8 mouse cellular contexts compared by ENCODE assay signal in the genomic region with DNA sequence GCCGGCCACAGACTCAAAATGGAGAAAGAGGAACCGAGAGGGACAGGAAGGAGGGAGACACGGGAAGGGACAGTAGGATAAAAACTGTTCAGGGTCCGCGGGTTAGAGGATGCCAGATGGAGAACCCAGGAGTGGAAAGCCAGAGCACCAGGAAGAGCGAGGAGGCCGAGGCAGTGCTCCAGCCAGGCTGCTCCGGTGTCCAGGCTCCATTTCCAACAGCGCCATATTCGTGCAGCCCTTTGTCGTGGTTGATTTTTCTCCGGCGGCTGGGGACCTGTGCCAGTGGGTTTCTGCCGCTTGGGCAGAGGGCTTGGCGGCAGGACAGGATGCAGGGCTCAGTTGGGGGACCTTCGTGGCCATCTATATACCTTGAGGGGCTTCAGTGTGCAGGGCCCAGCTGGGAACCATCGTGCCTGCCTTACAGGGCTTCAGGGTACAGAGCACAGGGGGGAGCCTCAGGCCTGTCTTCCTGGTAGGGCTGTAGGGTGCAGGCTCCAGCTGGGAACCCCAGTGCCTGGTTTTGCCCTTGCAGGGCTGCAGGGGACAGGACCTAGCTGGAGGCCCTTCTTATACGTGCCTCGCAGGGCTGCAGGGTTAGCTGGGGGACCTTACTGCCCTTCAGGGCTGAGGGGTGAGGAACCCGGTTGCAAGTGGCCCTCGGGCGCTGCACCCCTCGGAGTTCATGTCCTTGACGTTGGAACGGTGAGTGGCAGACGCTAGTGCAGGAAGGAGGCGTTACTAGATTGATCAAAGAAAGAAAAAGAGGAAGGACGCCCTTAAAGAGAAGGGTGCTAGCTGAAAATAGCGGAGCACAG.
A peak's percentile ranks its signal among the peaks of the same experiment; 100 is the strongest.
DNase-seq lines count a peak whose midpoint lies in the region; ATAC-seq and TF ChIP-seq lines count a peak whose summit lies in the region.

No protein-coding gene starts in this region.

- no peak overlapping the region for H3K27ac ChIP-seq in ES-E14 (ENCODE audit: insufficient read depth, low read depth, low read length, poor library complexity, severe bottlenecking)
- H3K27ac ChIP-seq in hindbrain, embryonic 12.5 days = no peak overlapping the region

- ATAC-seq in hindbrain, embryonic 12.5 days (ENCODE audit: low FRiP score) = peak; percentile 85

- peak overlapping the region; percentile 43 to 49; a peak in 3 of 4 replicates for H3K4me3 ChIP-seq in ES-E14 (ENCODE audit: insufficient read depth in 1 of 2, low read depth in 1 of 2, low read length in 2 of 2, poor library complexity in 1 of 2, severe bottlenecking in 1 of 2)
- H3K4me3 ChIP-seq in hindbrain, embryonic 12.5 days = peak overlapping the region; percentile 37

- H3K9ac ChIP-seq in ES-E14 (ENCODE audit: insufficient read depth, low read depth, low read length, poor library complexity, severe bottlenecking) = no peak overlapping the region
- H3K9ac ChIP-seq in hindbrain, embryonic 12.5 days = peak overlapping the region; percentile 57

- no peaks in the 10 kb centered on the region for H3K36me3 ChIP-seq in ES-E14 (ENCODE audit: control insufficient read depth, insufficient read depth, low read length, poor library complexity, severe bottlenecking)
- no peaks in the 10 kb centered on the region for H3K36me3 ChIP-seq in hindbrain, embryonic 12.5 days

- H3K4me1 ChIP-seq in ES-E14 (ENCODE audit: control insufficient read depth in 2 of 2, insufficient read depth in 2 of 2, low read length in 2 of 2, poor library complexity in 1 of 2) = no peaks in the 10 kb centered on the region
- peaks cover 19% of the 10 kb centered on the region for H3K4me1 ChIP-seq in hindbrain, embryonic 12.5 days

- H3K4me2 ChIP-seq in hindbrain, embryonic 12.5 days (replicated peaks) = peak overlapping the region; percentile 58

- H3K9me3 ChIP-seq in ES-E14 (ENCODE audit: control insufficient read depth, insufficient read depth, low read depth, low read length) = no peaks in the 10 kb centered on the region
- H3K9me3 ChIP-seq in hindbrain, embryonic 12.5 days (replicated peaks) = no peaks in the 10 kb centered on the region

- in situ Hi-C loops in ES-E14 (cut with MboI; ENCODE audit: low sequenced_read_pairs in 2 of 2, unreplicated experiment in 2 of 2) = loop anchor here in 1 of 2 experiments (5.0 kb wide), 2 partner anchors 84 to 566 kb away; partner anchors contain the start of gene Spag6

- DNase-seq in ES-E14 (ENCODE audit: low read depth, low spot score) = no peak
- DNase-seq in cerebellum, adult 9-10 months = peak; percentile 66
- peak; percentile 10 to 15 for DNase-seq in frontal cortex, postnatal 14 days (ENCODE audit: low spot score in 2 of 2)
- DNase-seq in layer of hippocampus, adult 9-11 months = peak; percentile 45
- peak; percentile 31 for DNase-seq in lung, postnatal 10 days
- DNase-seq in ovary, postnatal 36 days (ENCODE audit: low spot score) = peak; percentile 40
- DNase-seq in urinary bladder, postnatal 25 days (ENCODE audit: low spot score) = peak; percentile 5

- peaks cover 62% of the 10 kb centered on the region for H3K27me3 ChIP-seq in hindbrain, embryonic 12.5 days

- WGBS in hindbrain, embryonic 12.5 days = under 1% methylated on average over 29 of the region's 29 CpGs

TF ChIP-seq in ES-E14, 5 proteins besides CTCF, POLR2A, EP300 and RAD21:
- no peak for TF ChIP-seq CHD2 (IDR thresholded peaks at IDR 0.05; ENCODE audit: low read depth, low read length)
- TF ChIP-seq HCFC1 (IDR thresholded peaks at IDR 0.05; ENCODE audit: borderline replicate concordance, insufficient read depth, low read length) = no peak
- TF ChIP-seq ZNF384 (IDR thresholded peaks at IDR 0.05; ENCODE audit: low read depth, low read length) = no peak
- no peak for TF ChIP-seq MAFK (IDR thresholded peaks at IDR 0.05; ENCODE audit: insufficient read depth, low read depth, low read length)
- TF ChIP-seq ZC3H11A (IDR thresholded peaks at IDR 0.05; ENCODE audit: borderline replicate concordance, low read depth, low read length) = no peak
